Mouse (Mus musculus): ENCODE results near the gene Gm17604. TPM values are rescaled to one million over a fixed set of nuclear protein-coding genes. Genes with fewer than 3 reads are reported as not detected.

The Gm17604 gene
- not detected in 4 replicates for total RNA-seq (2023)

DNA sequence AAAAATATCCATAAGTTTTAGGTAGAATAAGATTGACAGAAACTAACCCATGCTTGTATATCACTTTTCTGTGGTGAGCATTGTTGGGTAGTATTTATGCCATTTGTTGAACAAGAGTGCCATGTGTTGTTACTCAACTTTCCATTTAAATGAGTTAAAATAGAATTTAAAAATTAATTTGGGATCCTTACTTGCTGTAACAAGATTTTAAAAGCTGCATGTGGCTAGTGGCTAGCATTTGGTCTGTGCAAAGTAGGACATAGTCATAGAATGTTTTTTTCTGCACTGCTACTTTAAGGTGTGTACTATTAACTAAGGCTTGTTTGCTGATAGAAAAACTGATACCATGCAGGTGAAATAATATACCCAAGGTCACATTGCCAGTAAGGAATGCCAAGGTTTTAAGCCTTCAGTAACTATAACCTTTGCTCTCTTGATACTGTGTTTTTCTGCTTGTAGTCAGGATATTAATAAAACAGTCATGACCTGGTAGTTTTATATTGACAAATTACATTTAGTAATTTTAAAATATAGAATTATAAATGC, at the start of gene Gm17604:
Gm17604 (minus strand) TSS at position 51 of the 546 bp plus-strand sequence.

DNA sequence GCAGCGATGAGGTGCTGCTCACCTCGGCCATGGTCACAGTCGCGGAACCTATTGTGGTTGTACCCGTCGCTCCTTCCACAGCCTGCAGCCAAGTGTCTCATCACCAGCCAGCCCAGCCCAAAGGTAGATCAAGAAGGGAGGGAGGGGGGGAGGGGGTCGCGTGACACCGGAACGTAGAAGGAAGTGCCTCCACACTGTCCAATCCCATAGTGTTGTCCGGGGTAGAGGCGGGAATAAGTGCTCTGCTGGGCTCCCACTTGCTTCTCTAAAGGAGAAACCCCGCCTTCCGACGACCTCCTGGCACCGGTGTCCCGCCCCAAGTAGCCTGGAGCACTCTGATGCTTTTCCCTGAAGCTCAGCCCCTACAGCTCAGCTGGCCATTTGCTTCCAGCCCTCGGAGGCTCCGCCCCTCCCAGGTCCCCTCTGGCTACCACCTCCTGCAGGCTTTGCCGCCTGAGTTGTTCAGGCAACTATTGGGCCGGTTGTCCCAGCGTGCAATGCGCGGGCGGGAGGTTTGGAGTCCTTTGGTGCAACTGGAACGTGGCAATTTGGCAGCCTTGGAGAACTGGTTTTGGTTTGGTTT, 24.3 kb downstream of the Gm17604 start, which contains the start of the genes Mospd2 and Fancb:
Mospd2 (minus strand) TSS at position 183 of the 583 bp plus-strand sequence.
Fancb (plus strand) TSS at position 400 of the 583 bp plus-strand sequence.

Other genes starting within 250 kb of the Gm17604 start
- gene Mospd2, start 24.5 kb downstream of the Gm17604 start, total RNA-seq (2023) = 20.7 to 30.2 TPM (median 24.6 TPM) in 4 replicates
- gene Fancb, start 24.2 kb downstream of the Gm17604 start, total RNA-seq (2023) = 3.6 to 5.6 TPM (median 4.9 TPM) in 4 replicates